Mouse (Mus musculus) limb, embryonic 10.5 days (tissue): ENCODE measurements around the gene Brd3os. TPM values are rescaled to one million over a fixed set of nuclear protein-coding genes. Genes with fewer than 3 reads are reported as not detected.

Experiments used
- DNase-seq: peaks from one replicate; pipeline ENCODE4 v3.0.0-alpha.2; 2017; ENCODE audit warnings: low spot score
- H3K27ac ChIP-seq: fragments of 300-500 bp; sonication (generic); 2 replicates; pipeline ENCODE4 v1.5.1; 2016; ENCODE audit warnings: mild to moderate bottlenecking
- H3K27me3 ChIP-seq: fragments of 300-500 bp; sonication (generic); 2 replicates; pipeline ENCODE4 v1.6.1; 2016; ENCODE audit warnings: low read depth, mild to moderate bottlenecking; ENCODE audit not compliant: poor library complexity, severe bottlenecking
- H3K36me3 ChIP-seq: fragments of 300-500 bp; sonication (generic); 2 replicates; pipeline ENCODE4 v1.6.1; 2016; ENCODE audit warnings: mild to moderate bottlenecking, moderate library complexity
- H3K4me1 ChIP-seq: fragments of 300-500 bp; sonication (generic); 2 replicates; pipeline ENCODE4 v1.6.1; 2016
- H3K4me3 ChIP-seq: fragments of 300-500 bp; sonication (generic); 2 replicates; pipeline ENCODE4 v1.5.1; 2016; ENCODE audit warnings: mild to moderate bottlenecking, moderate library complexity
- H3K9me3 ChIP-seq: fragments of 300-500 bp; sonication (generic); replicated peaks from 2 replicates; pipeline ENCODE4 v1.6.1; 2016; ENCODE audit warnings: mild to moderate bottlenecking
- WGBS: fragments of 180-500 bp; shearing (Covaris S2); methylation state at CpG from one replicate; pipeline ENCODE4 v1.1.7; 2016; 5-methylcytosine and 5-hydroxymethylcytosine counted together
- polyA plus RNA-seq: library from polyadenylated mRNA; unstranded; fragments of >200 nt; fragmentation: Nextera tagmentation; extraction: Ambion mirVana; gene quantifications from 2 replicates; pipeline ENCODE4 v1.2.1, GENCODE M21; 2016

Gene Brd3os
- polyA plus RNA-seq, 1 experiment from 2014 or later, result 7.6 TPM

- WGBS, result 90% methylated on average over 7 of the region's 7 CpGs
- no peak for DNase-seq
- Histone ChIP-seq H3K27me3 (no peaks in the 10 kb centered on the region), H3K27ac (no peak overlapping the region), H3K4me3 (no peak overlapping the region), H3K4me1 (no peaks in the 10 kb centered on the region; the same call in 1 of the 2 replicates), H3K36me3 (peaks cover 100% of the 10 kb centered on the region), H3K9me3 (no peaks in the 10 kb centered on the region)
These were observed 17.6 kb downstream of the Brd3os start for GRCm38 (mm10) chr2:27459735-27460134.

- Histone ChIP-seq H3K4me1 (no peaks in the 10 kb centered on the region; the same call in 1 of the 2 replicates), H3K4me3 (no peak overlapping the region), H3K9me3 (no peaks in the 10 kb centered on the region), H3K27me3 (no peaks in the 10 kb centered on the region), H3K27ac (no peak overlapping the region), H3K36me3 (peaks cover 99% of the 10 kb centered on the region)
- DNase-seq, result no peak
- 90% methylated on average over 5 of the region's 5 CpGs for WGBS
These were observed 18.0 kb downstream of the Brd3os start for GRCm38 (mm10) chr2:27460163-27460562.

GRCm38 (mm10) chr2:27460651-27461050 is 18.5 kb downstream of the Brd3os start:
- DNase-seq, result no peak
- Histone ChIP-seq H3K4me1 (no peaks in the 10 kb centered on the region; the same call in 1 of the 2 replicates), H3K9me3 (no peaks in the 10 kb centered on the region), H3K27ac (no peak overlapping the region), H3K27me3 (no peaks in the 10 kb centered on the region), H3K4me3 (no peak overlapping the region), H3K36me3 (peaks cover 99% of the 10 kb centered on the region)
- whole genome bisulfite sequencing, result 77% methylated on average over 9 of the region's 9 CpGs

- no peaks in the 10 kb centered on the region for H3K9me3 ChIP-seq
- no peak for DNase-seq
- 80% methylated on average over 4 of the region's 4 CpGs for WGBS
- no peak overlapping the region for H3K27ac ChIP-seq
- no peaks in the 10 kb centered on the region; the same call in 1 of the 2 replicates for H3K4me1 ChIP-seq
- peaks cover 99% of the 10 kb centered on the region for H3K36me3 ChIP-seq
- H3K4me3 ChIP-seq, result no peak overlapping the region
- H3K27me3 ChIP-seq, result no peaks in the 10 kb centered on the region
These were observed 19.9 kb downstream of the Brd3os start for GRCm38 (mm10) chr2:27461881-27462660.

- no peak for DNase-seq
- H3K4me1 ChIP-seq, result no peaks in the 10 kb centered on the region; the same call in 1 of the 2 replicates
These were observed 20.8 kb downstream of the Brd3os start for GRCm38 (mm10) chr2:27462901-27463300.

GRCm38 (mm10) chr2:27469292-27469990 is 27.3 kb downstream of the Brd3os start:
- DNase-seq, result no peak
- no peak overlapping the region for H3K4me3 ChIP-seq
- peaks cover 51% of the 10 kb centered on the region for H3K4me1 ChIP-seq
- H3K9me3 ChIP-seq, result no peaks in the 10 kb centered on the region
- H3K36me3 ChIP-seq, result peaks cover 90% of the 10 kb centered on the region
- 78% methylated on average over 4 of the region's 4 CpGs for WGBS
- no peaks in the 10 kb centered on the region for H3K27me3 ChIP-seq
- no peak overlapping the region for H3K27ac ChIP-seq

More at GRCm38 (mm10) chr2:27462901-27463300, 20.8 kb downstream of the Brd3os start:
- WGBS, result 90% methylated on average over 4 of the region's 4 CpGs
- H3K27ac ChIP-seq, result no peak overlapping the region
- peaks cover 99% of the 10 kb centered on the region for H3K36me3 ChIP-seq
- H3K4me3 ChIP-seq, result no peak overlapping the region
- no peaks in the 10 kb centered on the region for H3K9me3 ChIP-seq
- no peaks in the 10 kb centered on the region for H3K27me3 ChIP-seq

- peaks cover 51% of the 10 kb centered on the region for H3K4me1 ChIP-seq
- peaks cover 85% of the 10 kb centered on the region for H3K36me3 ChIP-seq
- DNase-seq, result no peak
- H3K27me3 ChIP-seq, result no peaks in the 10 kb centered on the region
- no peak overlapping the region for H3K27ac ChIP-seq
- no peak overlapping the region for H3K4me3 ChIP-seq
- H3K9me3 ChIP-seq, result no peaks in the 10 kb centered on the region
- WGBS, result 71% methylated on average over 3 of the region's 3 CpGs
These were observed 27.8 kb downstream of the Brd3os start for GRCm38 (mm10) chr2:27469991-27470355.

GRCm38 (mm10) chr2:27470535-27470934 is 28.4 kb downstream of the Brd3os start:
- peaks cover 79% of the 10 kb centered on the region for H3K36me3 ChIP-seq
- WGBS, result 92% methylated on average over 2 of the region's 2 CpGs
- DNase-seq, result no peak
- no peaks in the 10 kb centered on the region for H3K27me3 ChIP-seq
- no peaks in the 10 kb centered on the region for H3K9me3 ChIP-seq
- H3K4me3 ChIP-seq, result no peak overlapping the region
- H3K27ac ChIP-seq, result no peak overlapping the region
- H3K4me1 ChIP-seq, result peaks cover 51% of the 10 kb centered on the region

- peaks cover 52% of the 10 kb centered on the region for H3K4me1 ChIP-seq
- H3K4me3 ChIP-seq, result no peak overlapping the region
- H3K36me3 ChIP-seq, result peaks cover 73% of the 10 kb centered on the region
- no peak for DNase-seq
- H3K27me3 ChIP-seq, result no peaks in the 10 kb centered on the region
- no peaks in the 10 kb centered on the region for H3K9me3 ChIP-seq
- H3K27ac ChIP-seq, result no peak overlapping the region
These were observed 29.1 kb downstream of the Brd3os start for GRCm38 (mm10) chr2:27471170-27471584.

- WGBS, result 76% methylated on average over 7 of the region's 7 CpGs
- Histone ChIP-seq H3K36me3 (peaks cover 52% of the 10 kb centered on the region), H3K4me1 (peaks cover 59% of the 10 kb centered on the region)
These were observed 31.1 kb downstream of the Brd3os start for GRCm38 (mm10) chr2:27473061-27473765.

GRCm38 (mm10) chr2:27473911-27474310 is 31.8 kb downstream of the Brd3os start:
- peak overlapping the region; percentile 83 for H3K4me3 ChIP-seq
- H3K27me3 ChIP-seq, result no peaks in the 10 kb centered on the region
- peak overlapping the region; percentile 99 for H3K27ac ChIP-seq
- peaks cover 45% of the 10 kb centered on the region for H3K36me3 ChIP-seq
- DNase-seq, result no peak
- peaks cover 59% of the 10 kb centered on the region for H3K4me1 ChIP-seq
- no peaks in the 10 kb centered on the region for H3K9me3 ChIP-seq
- 26% methylated on average over 4 of the region's 4 CpGs for WGBS

More at GRCm38 (mm10) chr2:27473061-27473765, 31.1 kb downstream of the Brd3os start:
- peak overlapping the region; percentile 83 for H3K4me3 ChIP-seq
- no peak for DNase-seq
- no peaks in the 10 kb centered on the region for H3K27me3 ChIP-seq
- H3K27ac ChIP-seq, result no peak overlapping the region
- no peaks in the 10 kb centered on the region for H3K9me3 ChIP-seq

- Histone ChIP-seq H3K4me3 (peak overlapping the region; percentile 83), H3K36me3 (peaks cover 36% of the 10 kb centered on the region), H3K27me3 (no peaks in the 10 kb centered on the region), H3K4me1 (peaks cover 53% of the 10 kb centered on the region), H3K9me3 (no peaks in the 10 kb centered on the region), H3K27ac (peak overlapping the region; percentile 99)
- DNase-seq, result peak; percentile 70
- WGBS, result 0% methylated on average over 82 of the region's 84 CpGs
These were observed 32.7 kb downstream of the Brd3os start for GRCm38 (mm10) chr2:27474621-27475484.
